Comparison of ENCODE assay signal across 17 mouse cellular contexts in the genomic region with DNA sequence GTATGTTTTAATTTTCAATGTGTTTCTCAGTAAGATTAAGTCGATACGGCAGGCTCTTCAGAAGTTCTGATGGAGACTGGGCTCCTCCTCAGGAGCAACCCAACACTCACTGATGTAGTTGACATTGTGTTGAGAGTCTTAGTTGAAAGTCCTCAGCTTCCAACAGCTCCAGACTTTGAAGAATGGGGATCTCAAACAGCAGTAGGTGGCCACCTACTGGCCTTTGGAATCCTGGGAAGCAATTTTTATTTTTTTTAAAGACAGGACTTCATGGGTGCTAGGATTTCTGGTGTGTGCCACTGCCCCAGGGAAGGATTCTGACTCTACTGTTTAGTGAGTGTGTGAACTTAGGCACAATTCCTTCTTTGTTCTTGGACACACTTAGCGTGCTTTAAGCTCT.
DNase-seq lines count a peak whose midpoint lies in the region; ATAC-seq and TF ChIP-seq lines count a peak whose summit lies in the region.
"Had no signal": no experiment of that assay in that cellular context is flagged by ENCODE, and none has a peak within 500 bp of the region (broad histone marks: within the 10 kb centered on the region; RNA-seq: fewer than 3 reads in every experiment).

No protein-coding gene starts in this region.

- ATAC-seq in liver, embryonic 11.5 days (replicated peaks; ENCODE audit: low FRiP score) = no peak
- ATAC-seq: forebrain, embryonic 15.5 days had no signal

- no peak for DNase-seq in heart, adult 2 months
- no peak for DNase-seq in heart, embryonic 10.5 days (ENCODE audit: low spot score)
- DNase-seq in liver, embryonic 11.5 days (ENCODE audit: low spot score) = peak; percentile 10
- no peak for DNase-seq in liver
- DNase-seq in brain, adult 2 months (ENCODE audit: low read depth, low spot score) = peak; percentile 9
- no peak for DNase-seq in cerebellum, adult 9-11 months
- DNase-seq: adrenal gland, adult 8-10 months; adrenal gland, postnatal 36 days; cerebellum, adult 11 months; cerebellum, adult 8-10 months; cerebellum, postnatal 25 days; gastrocnemius, postnatal 25 days had no signal

- H3K27ac ChIP-seq in heart, adult 2 months = no peak overlapping the region
- no peak overlapping the region for H3K27ac ChIP-seq in heart, embryonic 10.5 days
- no peak overlapping the region for H3K27ac ChIP-seq in liver, embryonic 11.5 days (ENCODE audit: low read depth, low read length)
- H3K27ac ChIP-seq: embryonic facial prominence, embryonic 12.5 days; forebrain, embryonic 15.5 days; hindbrain, embryonic 10.5 days; hindbrain, embryonic 14.5 days had no signal

- H3K27me3 ChIP-seq in heart, adult 2 months (ENCODE audit: control insufficient read depth, insufficient read depth, low read length) = no peaks in the 10 kb centered on the region
- no peaks in the 10 kb centered on the region for H3K27me3 ChIP-seq in heart, embryonic 10.5 days (ENCODE audit: insufficient read depth, poor library complexity, severe bottlenecking)
- no peaks in the 10 kb centered on the region for H3K27me3 ChIP-seq in liver, embryonic 11.5 days (replicated peaks; ENCODE audit: control insufficient read depth, insufficient read depth, low read length)
- H3K27me3 ChIP-seq: embryonic facial prominence, embryonic 12.5 days; forebrain, embryonic 15.5 days; heart, embryonic 12.5 days had no signal

- intact Hi-C loops in heart, adult 2 months (cut with DNase I) = no loop called here

- no peak overlapping the region for H3K9ac ChIP-seq in heart, adult 2 months (ENCODE audit: low read depth, low read length)
- H3K9ac ChIP-seq in liver, embryonic 11.5 days (ENCODE audit: low read depth, low read length) = no peak overlapping the region
- H3K9ac ChIP-seq: embryonic facial prominence, embryonic 12.5 days; forebrain, embryonic 15.5 days; heart, embryonic 12.5 days; hindbrain, embryonic 14.5 days had no signal

- no peaks in the 10 kb centered on the region for H3K36me3 ChIP-seq in heart, adult 2 months (ENCODE audit: control insufficient read depth, insufficient read depth, low read length)
- no peaks in the 10 kb centered on the region for H3K36me3 ChIP-seq in heart, embryonic 10.5 days
- H3K36me3 ChIP-seq in liver, embryonic 11.5 days (ENCODE audit: control insufficient read depth, insufficient read depth, low read length) = no peaks in the 10 kb centered on the region
- H3K36me3 ChIP-seq: embryonic facial prominence, embryonic 12.5 days; forebrain, embryonic 15.5 days; heart, embryonic 12.5 days; hindbrain, embryonic 10.5 days had no signal

- TF ChIP-seq POLR2A in heart, adult 2 months (IDR thresholded peaks at IDR 0.05; ENCODE audit: insufficient read depth, low read depth, low read length) = no peak

- no peaks in the 10 kb centered on the region for H3K9me3 ChIP-seq in heart, embryonic 10.5 days
- H3K9me3 ChIP-seq in liver, embryonic 11.5 days (ENCODE audit: control insufficient read depth, low read length) = no peaks in the 10 kb centered on the region
- H3K9me3 ChIP-seq: embryonic facial prominence, embryonic 12.5 days; forebrain, embryonic 15.5 days; heart, embryonic 12.5 days; hindbrain, embryonic 10.5 days had no signal

- 73% methylated on average over 3 of the region's 3 CpGs for WGBS in heart, adult 2 months
- WGBS in heart, embryonic 10.5 days = 74% methylated on average over 3 of the region's 3 CpGs
- WGBS in liver, embryonic 11.5 days = 76% methylated on average over 3 of the region's 3 CpGs

- H3K4me3 ChIP-seq in heart, adult 2 months = no peak overlapping the region
- H3K4me3 ChIP-seq in heart, embryonic 10.5 days = no peak overlapping the region
- H3K4me3 ChIP-seq in liver, embryonic 11.5 days (ENCODE audit: low read depth, low read length) = no peak overlapping the region
- H3K4me3 ChIP-seq: embryonic facial prominence, embryonic 12.5 days; forebrain, embryonic 15.5 days; heart, embryonic 12.5 days; hindbrain, embryonic 10.5 days had no signal

- TF ChIP-seq EP300 in heart, adult 2 months (IDR thresholded peaks at IDR 0.05; ENCODE audit: insufficient read depth, low read depth, low read length) = no peak

- no peaks in the 10 kb centered on the region for H3K79me2 ChIP-seq in heart, adult 2 months (replicated peaks; ENCODE audit: control insufficient read depth, insufficient read depth, low read length)

- peak; percentile 52 for TF ChIP-seq CTCF in heart, adult 2 months (IDR thresholded peaks at IDR 0.05)

- H3K4me1 ChIP-seq in heart, adult 2 months (ENCODE audit: control insufficient read depth, insufficient read depth, low read length) = peaks cover 2% of the 10 kb centered on the region; the same call in 1 of the 2 replicates
- no peaks in the 10 kb centered on the region for H3K4me1 ChIP-seq in heart, embryonic 10.5 days
- H3K4me1 ChIP-seq in liver, embryonic 11.5 days (replicated peaks; ENCODE audit: control insufficient read depth, insufficient read depth, low read length) = no peaks in the 10 kb centered on the region
- H3K4me1 ChIP-seq: embryonic facial prominence, embryonic 12.5 days; forebrain, embryonic 15.5 days; heart, embryonic 12.5 days; hindbrain, embryonic 10.5 days had no signal

- no peak overlapping the region for H3K4me2 ChIP-seq in liver, embryonic 11.5 days
- H3K4me2 ChIP-seq: embryonic facial prominence, embryonic 12.5 days; forebrain, embryonic 15.5 days; heart, embryonic 12.5 days; hindbrain, embryonic 14.5 days had no signal

Comparison
In these comparisons a context has a peak if more than half of its experiments do, and no peak if none do; other contexts are left out.
1. DNase-seq: peak in liver, embryonic 11.5 days (single experiment) and brain, adult 2 months (single experiment); none in heart, adult 2 months (0 of 2), heart, embryonic 10.5 days (single experiment), liver (single experiment) and cerebellum, adult 9-11 months (single experiment).